Mouse (Mus musculus) fat pad, adult 2 months (tissue): ENCODE measurements around the gene Gm5580.
"Not testable (repeated sequence)": the region's sequence is repeated elsewhere in the genome, so short reads cannot be mapped to it uniquely, and the experiment has no call there.

Experiments used
- DNase-seq: peaks from one replicate; pipeline ENCODE4 v3.0.0-alpha.2; 2011; ENCODE audit warnings: low read depth, low spot score; ENCODE audit errors: extremely low read depth

Gm5580 gene

GRCm38 (mm10) chr6:116550841-116551240 lies at the start of gene Gm5580:
Gene Gm5580 (plus strand): TSS chr6:116551141.
- DNase-seq: not testable (repeated sequence)

DNA sequence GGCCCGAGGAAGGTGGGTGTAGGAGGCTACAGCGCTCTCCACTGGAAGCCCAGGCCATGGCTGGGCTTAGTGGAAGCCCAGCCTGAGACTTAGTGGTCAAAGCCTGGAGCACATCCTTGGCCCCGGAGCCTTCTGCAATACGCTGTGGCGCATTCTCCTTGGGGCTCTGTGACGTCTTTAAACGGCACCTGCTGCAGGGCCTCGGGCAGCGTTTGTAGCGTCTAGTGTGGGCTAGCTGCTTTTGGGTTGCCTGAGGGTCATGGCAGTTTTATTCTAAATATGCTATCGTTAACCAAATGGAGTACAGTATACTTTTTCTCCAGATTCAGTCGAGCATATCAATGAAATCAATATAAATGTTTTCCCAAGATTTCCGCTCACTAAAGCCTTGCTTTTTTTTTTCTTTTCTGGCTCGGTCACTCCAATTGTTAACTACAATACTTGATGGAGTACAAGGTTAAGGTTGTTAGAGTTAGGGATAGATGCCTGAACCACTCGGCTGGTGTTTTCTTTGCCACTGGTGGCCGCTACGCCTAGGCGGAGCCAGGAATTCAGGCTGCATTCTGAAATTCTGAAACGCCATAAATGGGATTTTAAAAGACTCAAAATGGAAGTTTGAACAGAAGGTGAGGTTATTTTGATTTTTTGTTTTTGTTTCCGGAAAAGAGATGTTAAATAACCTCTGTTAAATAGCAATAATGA lies 44.5 kb upstream of the Gm5580 start, which contains the start of gene Olfr212:
Olfr212 (plus strand) TSS at position 215 of the 702 bp plus-strand sequence.
- DNase-seq: not testable (repeated sequence)

DNA sequence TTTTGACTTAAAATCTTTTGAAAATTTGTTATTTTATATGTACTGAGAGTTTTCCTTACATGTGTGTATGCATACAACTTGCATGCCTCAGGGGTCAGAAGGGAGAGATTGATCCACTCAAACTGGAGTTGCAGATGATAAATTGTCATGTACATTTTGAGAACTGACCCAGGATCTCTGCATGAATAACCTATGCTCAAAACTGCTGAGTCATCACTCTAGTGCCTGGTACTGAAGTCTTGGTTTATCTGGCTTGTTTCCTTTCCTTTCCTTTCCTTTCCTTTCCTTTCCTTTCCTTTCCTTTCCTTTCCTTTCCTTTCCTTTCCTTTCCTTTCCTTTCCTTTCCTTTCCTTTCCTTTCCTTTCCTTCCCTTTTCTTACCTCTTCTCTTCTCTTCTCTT lies 36.1 kb upstream of the Gm5580 start:
- no peak for DNase-seq

GRCm38 (mm10) chr6:116538156-116538555 lies 12.8 kb upstream of the Gm5580 start, which contains the start of gene Olfr213:
Gene Olfr213 (plus strand): TSS chr6:116538456.
- no peak for DNase-seq

DNA sequence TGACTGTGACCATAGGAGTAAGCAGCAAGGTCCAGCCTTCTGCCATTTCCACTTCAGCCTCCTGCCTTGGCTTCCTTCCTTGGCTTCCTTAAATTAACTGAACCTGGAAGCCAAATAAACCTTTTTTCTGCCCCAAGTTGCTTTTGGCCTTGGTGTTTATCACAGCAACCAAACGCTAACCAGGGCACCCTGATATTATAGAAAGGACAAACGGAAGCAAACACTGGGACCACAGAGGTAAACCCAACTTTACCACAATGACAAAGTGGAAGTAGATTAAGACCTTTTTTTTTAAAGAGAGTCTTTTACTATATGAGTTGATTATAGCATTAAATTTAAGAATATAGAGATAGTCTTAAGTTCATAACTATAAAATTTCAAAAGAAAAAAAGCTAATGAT lies 8.4 kb upstream of the Gm5580 start:
- DNase-seq: no peak

DNA sequence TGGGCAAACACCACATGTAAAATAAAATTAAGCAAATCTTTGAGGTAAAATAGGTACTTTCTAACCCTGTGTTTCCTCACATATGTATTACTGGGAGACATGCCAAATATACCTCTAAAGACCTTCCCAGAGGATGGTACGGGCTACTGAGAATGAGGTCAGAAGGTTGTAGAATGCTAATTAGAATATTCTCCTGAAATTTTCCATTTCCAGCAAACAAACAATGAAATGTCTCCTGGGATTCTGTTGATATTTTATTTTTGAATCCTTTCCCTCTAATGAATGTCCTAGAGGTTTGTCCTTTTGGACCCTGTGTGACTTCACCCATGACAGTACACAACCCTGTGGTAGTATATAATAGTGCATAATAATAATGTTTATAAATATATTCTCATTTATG lies 3.0 kb downstream of the Gm5580 start, which contains the start of gene Olfr214:
Olfr214 (plus strand) TSS at position 301 of the 400 bp plus-strand sequence.
- DNase-seq: no peak

DNA sequence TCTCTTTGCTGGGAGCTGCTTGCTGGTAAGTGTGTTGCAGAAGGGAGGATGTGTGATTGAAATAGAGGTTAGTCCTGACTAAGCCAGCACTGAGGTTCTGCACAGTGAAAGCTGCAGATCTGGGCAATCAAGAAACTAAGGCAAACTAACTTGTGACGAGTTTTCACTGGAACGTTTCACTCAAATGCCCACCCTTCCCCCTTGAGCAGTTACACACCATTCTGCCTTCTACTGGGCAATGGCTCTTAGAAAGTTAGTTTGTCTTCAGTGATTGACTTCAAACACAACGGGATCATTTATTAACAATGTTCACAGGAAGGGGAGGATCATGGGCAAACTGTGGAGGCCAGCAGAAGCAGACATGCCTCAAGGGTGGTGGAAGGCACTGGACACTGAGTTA lies 4.0 kb downstream of the Gm5580 start:
- DNase-seq: no peak

DNA sequence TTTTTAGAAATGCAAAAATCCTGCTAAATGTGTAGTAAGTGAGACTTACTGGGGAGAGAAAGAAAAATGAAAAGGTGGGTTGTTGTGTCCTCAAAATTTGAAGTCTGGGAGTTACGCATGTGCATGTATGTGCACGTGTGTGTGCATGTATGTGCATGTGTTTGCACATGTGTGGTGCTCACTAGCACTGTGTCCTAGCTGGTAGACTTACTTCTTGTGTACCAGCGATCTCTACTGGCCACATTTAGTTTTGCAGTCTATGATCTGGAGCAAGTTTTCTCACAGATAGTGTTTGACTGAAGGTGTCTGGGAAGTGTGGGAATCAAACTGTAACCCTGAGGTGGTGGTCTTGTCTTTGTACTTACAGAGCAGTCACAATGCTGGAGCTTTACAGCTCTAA lies 18.9 kb downstream of the Gm5580 start:
- no peak for DNase-seq

DNA sequence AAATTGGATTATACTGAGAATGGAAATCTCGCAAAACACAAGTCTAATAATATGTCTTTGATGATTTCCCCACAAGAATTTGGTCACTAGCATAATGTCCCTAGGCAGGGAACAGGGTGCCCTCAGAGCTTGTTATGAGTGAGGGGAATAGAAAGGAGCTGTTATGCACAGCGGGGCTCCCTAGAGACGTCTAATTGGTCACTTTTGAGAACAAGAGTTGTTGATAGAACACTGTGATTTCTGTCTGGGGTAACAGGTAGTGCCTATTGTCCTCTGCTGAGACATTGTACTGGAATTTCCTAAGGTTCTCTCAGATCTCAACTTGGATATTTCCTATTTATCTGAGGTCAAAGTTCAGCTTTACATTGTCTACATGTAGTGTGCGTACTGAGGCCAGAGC lies 33.2 kb downstream of the Gm5580 start, which contains the start of gene Olfr215:
Olfr215 (minus strand) TSS at position 101 of the 400 bp plus-strand sequence.
- no peak for DNase-seq

DNA sequence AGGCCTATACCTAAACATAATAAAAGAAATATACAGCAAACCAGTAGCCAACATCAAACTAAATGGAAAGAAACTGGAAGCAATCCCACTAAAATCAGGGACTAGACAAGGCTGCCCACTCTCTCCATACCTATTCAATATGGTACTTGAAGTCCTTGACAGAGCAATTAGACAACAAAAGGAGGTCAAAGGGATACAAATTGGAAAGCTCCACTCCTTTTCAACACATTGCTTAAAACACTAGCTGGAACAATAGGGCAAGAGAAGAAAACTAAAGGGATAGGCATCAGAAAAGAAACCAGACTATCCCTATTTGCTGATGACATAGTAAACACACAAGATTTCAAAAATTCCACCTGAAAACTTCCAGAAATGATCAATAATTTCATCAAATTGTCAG lies 50.0 kb downstream of the Gm5580 start:
- not testable (repeated sequence) for DNase-seq
